Mouse (Mus musculus) neutrophil, adult 59 days (primary cell): Measurements from ENCODE around the gene Dynlt1a. TPM values are rescaled to one million over a fixed set of nuclear protein-coding genes. Genes with fewer than 3 reads are reported as not detected.

Source experiments
- total RNA-seq, 2 experiments: library from RNA; stranded (reverse); gene quantifications; 1 replicate in 1 of 2; 2 replicates in 1 of 2; pipeline ENCODE4 v1.2.4; 2023

The Dynlt1a gene
- total RNA-seq: 10 to 100 TPM in 1 of 2 experiments, 1 to 10 TPM in 1; 8.0 to 11.1 TPM

GRCm38 (mm10) chr17:6317339-6317985, at the start of gene Dynlt1a:
Dynlt1a (minus strand) TSS chr17:6317500.

GRCm38 (mm10) chr17:6256400-6257069, 60.8 kb downstream of the Dynlt1a start, which contains the start of gene Tmem181a:
Tmem181a (plus strand) TSS chr17:6256860.

Other genes starting within 250 kb of the Dynlt1a start
- 1 to 10 TPM; 3.9 to 5.7 TPM for gene Serac1, start 237.8 kb downstream of the Dynlt1a start, total RNA-seq
- gene Gtf2h5, start 237.7 kb downstream of the Dynlt1a start, total RNA-seq: 10 to 100 TPM; 33.8 to 42.5 TPM
- 10 to 100 TPM; 11.1 to 14.3 TPM for gene Tulp4, start 211.1 kb downstream of the Dynlt1a start, total RNA-seq
- gene Tmem181a, start 60.6 kb downstream of the Dynlt1a start, total RNA-seq: 1 to 10 TPM; 7.7 to 9.1 TPM
- 100 to 1,000 TPM; 392 to 396 TPM for gene Dynlt1b, start 112.6 kb upstream of the Dynlt1a start, total RNA-seq